Mouse (Mus musculus) limb, embryonic 13.5 days (tissue): ENCODE data around the gene Prkab2. TPM values are rescaled to one million over a fixed set of nuclear protein-coding genes. Genes with fewer than 3 reads are reported as not detected.

Experiments
- ATAC-seq: fragments of 200-750 bp; cut with Nextera tagmentation; 2 replicates; pipeline ENCODE4 v1.8.0; 2017; ENCODE audit warnings: low read depth, moderate number of reproducible peaks, moderate TSS enrichment; ENCODE audit not compliant: low FRiP score
- H3K27ac ChIP-seq: fragments of 300-500 bp; sonication (generic); 2 replicates; pipeline ENCODE4 v1.5.1; 2015; ENCODE audit warnings: inconsistent platforms, mild to moderate bottlenecking, moderate library complexity
- H3K27me3 ChIP-seq: fragments of 300-500 bp; sonication (generic); 2 replicates; pipeline ENCODE4 v1.6.1; 2015; ENCODE audit warnings: mild to moderate bottlenecking, inconsistent platforms
- H3K36me3 ChIP-seq: fragments of 300-500 bp; sonication (generic); 2 replicates; pipeline ENCODE4 v1.6.1; 2015; ENCODE audit warnings: inconsistent platforms, mild to moderate bottlenecking, moderate library complexity
- H3K4me1 ChIP-seq: fragments of 300-500 bp; sonication (generic); 2 replicates; pipeline ENCODE4 v1.6.1; 2015; ENCODE audit warnings: inconsistent platforms
- H3K4me2 ChIP-seq: fragments of 300-500 bp; sonication (generic); replicated peaks from 2 replicates; pipeline ENCODE4 v1.6.1; 2015; ENCODE audit warnings: inconsistent platforms, mild to moderate bottlenecking, moderate library complexity
- H3K4me3 ChIP-seq: fragments of 300-500 bp; sonication (generic); 2 replicates; pipeline ENCODE4 v1.5.1; 2015; ENCODE audit warnings: moderate library complexity, mild to moderate bottlenecking, inconsistent platforms
- H3K9ac ChIP-seq: fragments of 300-500 bp; sonication (generic); 2 replicates; pipeline ENCODE4 v1.6.1; 2015; ENCODE audit warnings: mild to moderate bottlenecking, inconsistent platforms
- H3K9me3 ChIP-seq: fragments of 300-500 bp; sonication (generic); 2 replicates; pipeline ENCODE4 v1.6.1; 2016; ENCODE audit warnings: inconsistent platforms
- WGBS: fragments of 180-500 bp; shearing (Covaris S2); methylation state at CpG from one replicate; pipeline ENCODE4 v1.1.7; 2015; 5-methylcytosine and 5-hydroxymethylcytosine counted together
- polyA plus RNA-seq: library from polyadenylated mRNA; unstranded; fragments of >200 nt; fragmentation: Nextera tagmentation; extraction: Ambion mirVana; gene quantifications from 2 replicates; pipeline ENCODE4 v1.2.1, GENCODE M21; 2015

Prkab2 gene
- 6.8 and 7.8 TPM in 2 replicates for polyA plus RNA-seq

DNA sequence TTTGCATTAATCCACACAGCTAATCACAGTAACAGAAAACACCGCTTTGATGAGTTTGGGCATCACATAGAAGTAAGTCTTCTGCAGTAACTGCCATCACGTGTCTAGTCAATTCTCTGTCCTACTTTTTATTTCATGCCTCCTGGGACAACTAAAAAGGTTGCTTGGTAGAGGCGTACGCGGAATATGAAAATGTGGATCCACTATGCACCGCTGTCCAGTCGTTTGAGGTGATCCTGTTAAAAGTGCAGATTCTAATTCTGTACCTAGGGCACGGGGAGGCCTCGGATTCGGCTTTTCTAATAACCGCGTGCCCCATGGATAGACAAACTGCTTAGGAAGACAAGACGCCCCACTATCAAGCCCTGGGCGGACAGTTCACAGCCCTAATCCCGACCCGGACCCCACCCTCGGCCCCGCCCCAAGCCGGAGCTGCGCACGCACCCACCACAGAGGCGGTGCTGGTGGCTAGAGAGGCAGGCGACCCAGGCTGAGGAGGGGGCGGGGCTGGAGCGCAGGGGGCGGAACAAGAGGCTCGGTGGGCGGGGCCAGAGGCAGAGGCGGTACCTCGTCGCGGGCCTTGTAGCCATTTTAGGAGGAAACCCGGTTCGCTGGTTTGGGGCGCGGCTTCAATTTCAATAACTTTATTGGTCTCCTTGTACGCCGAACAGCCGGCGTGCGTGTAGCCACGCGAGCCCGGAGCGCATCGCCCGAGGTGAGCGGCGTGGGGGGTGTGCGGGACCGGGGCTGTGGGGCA is at the start of gene Prkab2:
Gene Prkab2 (plus strand): TSS at position 539 of the 757 bp plus-strand sequence.
- 1% methylated on average over 50 of the region's 51 CpGs for whole genome bisulfite sequencing
- peak; percentile 95 for ATAC-seq

DNA sequence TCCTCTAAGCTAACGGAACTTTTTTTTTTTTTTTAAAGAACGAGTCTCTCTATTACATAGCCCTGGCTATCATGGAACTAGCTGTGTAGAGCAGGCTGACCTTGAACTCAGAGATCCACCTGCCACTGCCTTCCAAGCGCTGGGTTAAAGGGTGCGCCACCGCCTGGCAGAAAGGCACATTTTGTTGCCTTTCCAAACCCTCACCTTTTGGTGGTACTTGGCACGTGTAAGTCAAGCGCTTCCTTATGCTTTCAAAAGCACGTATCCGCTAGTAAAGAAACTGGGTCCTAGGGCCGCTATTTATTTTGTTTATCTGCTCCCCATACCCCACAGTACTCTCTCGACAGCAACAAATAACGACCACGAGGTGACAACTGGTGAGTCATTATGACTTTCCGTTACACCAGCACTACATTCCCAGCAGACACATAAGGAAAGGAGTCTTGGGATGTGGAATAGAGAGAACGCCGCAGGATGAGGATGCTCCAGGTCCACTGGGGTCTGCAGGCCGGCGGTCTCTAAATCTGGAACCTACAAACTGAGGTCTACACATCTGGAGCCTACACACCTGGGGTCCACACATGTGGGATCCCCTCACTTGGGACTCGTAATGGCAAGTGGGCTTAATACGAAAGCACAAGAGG is 48.7 kb upstream of the Prkab2 start:
- H3K9ac ChIP-seq = peak overlapping the region; percentile 89
- peaks cover 4% of the 10 kb centered on the region for H3K4me1 ChIP-seq
- H3K4me2 ChIP-seq = peak overlapping the region; percentile 87
- H3K9me3 ChIP-seq = no peaks in the 10 kb centered on the region
- 0 out of 2 replicates have a peak, but pooled peaks cover 2% of the 10 kb centered on the region for H3K27me3 ChIP-seq
- ATAC-seq = peak; percentile 60
- H3K36me3 ChIP-seq = no peaks in the 10 kb centered on the region
- H3K27ac ChIP-seq = peak overlapping the region; percentile 88
- 2% methylated on average over 20 of the region's 20 CpGs for WGBS
- H3K4me3 ChIP-seq = peak overlapping the region; percentile 74

More for the DNA sequence above, at the start of gene Prkab2:
- Histone ChIP-seq H3K27ac (no peak within 1 kb of the TSS), H3K9ac (peak within 1 kb of the TSS; percentile 76), H3K9me3 (no peaks in the 10 kb centered on the region), H3K36me3 (peaks cover 6% of the 10 kb centered on the region; the same call in 1 of the 2 replicates), H3K27me3 (no peaks in the 10 kb centered on the region), H3K4me1 (peaks cover 35% of the 10 kb centered on the region), H3K4me2 (peak within 1 kb of the TSS; percentile 84), H3K4me3 (peak within 1 kb of the TSS; percentile 81)

DNA sequence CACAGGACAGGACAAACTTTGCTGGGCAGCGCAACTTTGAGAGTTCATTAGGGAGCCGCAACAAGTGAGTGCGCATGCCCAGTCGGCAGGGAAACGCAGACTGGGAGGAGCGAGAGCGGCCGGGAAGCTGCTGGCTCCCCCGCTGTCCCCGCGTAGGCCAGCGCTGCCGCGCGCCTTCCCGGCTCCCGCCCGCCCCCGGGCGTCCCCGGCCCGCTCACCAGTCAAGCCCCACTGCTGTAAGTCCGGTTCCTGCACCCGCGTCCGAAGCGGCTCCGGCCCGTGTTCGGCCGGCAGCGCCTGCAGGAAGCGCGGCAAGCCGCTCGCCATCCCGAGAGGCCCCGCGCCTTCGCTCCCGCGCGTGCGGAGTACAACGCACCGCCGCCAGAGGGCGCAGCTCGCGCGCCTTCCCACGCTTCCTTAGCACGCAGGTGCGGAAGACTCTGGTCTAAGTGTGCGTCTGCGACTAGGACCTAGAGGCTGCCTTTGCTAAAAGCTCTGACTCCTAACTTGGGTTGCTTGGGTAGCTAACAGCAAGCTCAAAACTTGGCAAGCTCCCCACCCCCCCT is 48.1 kb upstream of the Prkab2 start, which contains the start of gene Chd1l:
Gene Chd1l (minus strand): TSS at position 359 of the 566 bp plus-strand sequence.
- WGBS = 1% methylated on average over 56 of the region's 56 CpGs
- ATAC-seq = peak; percentile 92

GRCm38 (mm10) chr3:97611021-97611420 is 47.0 kb upstream of the Prkab2 start:
- 92% methylated on average over 6 of the region's 6 CpGs for WGBS
- H3K4me3 ChIP-seq = no peak overlapping the region
- H3K27ac ChIP-seq = no peak overlapping the region
- H3K36me3 ChIP-seq = no peaks in the 10 kb centered on the region
- H3K27me3 ChIP-seq = 0 out of 2 replicates have a peak, but pooled peaks cover 2% of the 10 kb centered on the region
- no peaks in the 10 kb centered on the region for H3K9me3 ChIP-seq
- H3K9ac ChIP-seq = no peak overlapping the region
- peaks cover 4% of the 10 kb centered on the region for H3K4me1 ChIP-seq
- no peak for ATAC-seq
- no peak overlapping the region for H3K4me2 ChIP-seq

More for the DNA sequence above, 48.1 kb upstream of the Prkab2 start, which contains the start of gene Chd1l:
- peak within 1 kb of the TSS; percentile 87 for H3K4me2 ChIP-seq
- H3K36me3 ChIP-seq = no peaks in the 10 kb centered on the region
- H3K9me3 ChIP-seq = no peaks in the 10 kb centered on the region
- H3K27ac ChIP-seq = peak within 1 kb of the TSS; percentile 88
- peak within 1 kb of the TSS; percentile 89 for H3K9ac ChIP-seq
- H3K4me3 ChIP-seq = peak within 1 kb of the TSS; percentile 74
- peaks cover 4% of the 10 kb centered on the region for H3K4me1 ChIP-seq
- 0 out of 2 replicates have a peak, but pooled peaks cover 2% of the 10 kb centered on the region for H3K27me3 ChIP-seq

DNA sequence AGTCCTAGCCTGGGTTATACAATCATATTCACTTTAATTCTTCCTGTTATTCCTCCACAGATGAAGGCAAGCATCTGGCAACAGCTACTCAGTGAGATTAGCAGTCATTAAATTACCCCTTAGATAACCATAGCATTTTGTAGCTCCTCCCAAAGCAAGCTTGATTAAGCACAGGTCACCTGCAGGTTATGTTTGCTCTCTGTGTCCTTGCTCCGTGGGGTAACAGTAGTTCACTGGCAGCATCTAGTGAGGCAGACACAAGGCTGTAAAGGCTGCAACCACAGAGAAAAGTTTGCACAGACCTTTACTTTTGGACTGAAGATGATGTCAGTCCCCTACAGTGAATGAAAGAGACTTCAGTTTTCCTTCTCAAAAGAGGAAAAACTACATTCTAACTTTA is 42.8 kb upstream of the Prkab2 start:
- H3K4me1 ChIP-seq = no peaks in the 10 kb centered on the region
- no peak overlapping the region for H3K27ac ChIP-seq
- no peak overlapping the region for H3K9ac ChIP-seq
- 17% methylated on average over 1 of the region's 1 CpGs for WGBS
- no peak overlapping the region for H3K4me2 ChIP-seq
- H3K4me3 ChIP-seq = no peak overlapping the region
- 0 out of 2 replicates have a peak, but pooled peaks cover 2% of the 10 kb centered on the region for H3K27me3 ChIP-seq
- no peak for ATAC-seq
- H3K36me3 ChIP-seq = no peaks in the 10 kb centered on the region
- H3K9me3 ChIP-seq = no peaks in the 10 kb centered on the region

DNA sequence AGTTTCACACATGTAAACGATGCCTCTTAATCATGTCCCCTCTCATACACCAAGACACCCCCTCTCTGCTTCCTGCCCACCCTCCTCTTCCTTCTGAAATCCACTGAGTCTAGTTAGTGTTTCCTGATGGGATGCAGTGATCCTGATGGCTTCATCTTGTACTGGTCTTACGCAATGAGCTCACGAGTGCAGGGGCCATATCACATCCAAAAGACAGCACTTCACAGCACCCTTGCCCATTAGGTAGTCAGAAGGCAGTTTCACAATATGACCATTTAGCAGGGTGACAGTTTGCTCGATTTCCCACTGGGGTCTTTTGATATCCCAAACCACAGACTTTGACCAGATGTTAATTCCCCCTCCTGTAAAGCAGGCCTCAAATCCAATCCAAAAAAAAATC is 42.1 kb upstream of the Prkab2 start:
- WGBS = 87% methylated on average over 4 of the region's 4 CpGs
- H3K9ac ChIP-seq = no peak overlapping the region
- no peak overlapping the region for H3K27ac ChIP-seq
- H3K9me3 ChIP-seq = no peaks in the 10 kb centered on the region
- no peaks in the 10 kb centered on the region for H3K36me3 ChIP-seq
- no peak for ATAC-seq
- no peak overlapping the region for H3K4me2 ChIP-seq
- no peaks in the 10 kb centered on the region for H3K4me1 ChIP-seq
- 0 out of 2 replicates have a peak, but pooled peaks cover 2% of the 10 kb centered on the region for H3K27me3 ChIP-seq
- no peak overlapping the region for H3K4me3 ChIP-seq

- Histone ChIP-seq H3K9ac (no peak overlapping the region), H3K27me3 (0 out of 2 replicates have a peak, but pooled peaks cover 2% of the 10 kb centered on the region), H3K4me2 (no peak overlapping the region), H3K4me3 (no peak overlapping the region), H3K9me3 (no peaks in the 10 kb centered on the region), H3K27ac (no peak overlapping the region), H3K4me1 (no peaks in the 10 kb centered on the region), H3K36me3 (no peaks in the 10 kb centered on the region)
- 96% methylated on average over 18 of the region's 19 CpGs for WGBS
- no peak for ATAC-seq
These were observed 40.7 kb upstream of the Prkab2 start for GRCm38 (mm10) chr3:97617091-97617825.

DNA sequence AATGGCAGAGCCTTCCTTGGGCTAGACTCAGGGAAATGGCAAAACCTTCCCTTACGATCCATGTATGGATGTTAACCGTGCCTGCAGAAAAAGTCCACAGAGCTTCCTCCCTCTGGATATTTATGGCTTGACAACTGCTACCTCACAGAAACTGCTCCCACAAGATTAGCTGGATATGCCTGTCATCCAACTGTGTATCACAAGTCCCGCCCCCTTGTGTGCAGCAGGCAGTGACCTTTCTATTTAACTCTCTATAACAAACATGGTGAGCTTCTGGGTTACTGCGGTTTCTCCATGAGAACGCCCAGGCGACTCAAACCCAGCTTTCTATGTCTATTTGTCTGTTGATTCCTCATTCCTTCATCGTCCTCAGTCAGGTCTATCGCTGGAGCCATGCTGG is 40.1 kb upstream of the Prkab2 start:
- Histone ChIP-seq H3K27me3 (no peaks in the 10 kb centered on the region), H3K4me1 (no peaks in the 10 kb centered on the region), H3K4me2 (no peak overlapping the region), H3K27ac (no peak overlapping the region), H3K9ac (no peak overlapping the region), H3K9me3 (no peaks in the 10 kb centered on the region), H3K4me3 (no peak overlapping the region), H3K36me3 (no peaks in the 10 kb centered on the region)
- ATAC-seq = no peak
- 86% methylated on average over 8 of the region's 8 CpGs for WGBS

- H3K9ac ChIP-seq = no peak overlapping the region
- H3K4me2 ChIP-seq = no peak overlapping the region
- H3K27me3 ChIP-seq = no peaks in the 10 kb centered on the region
- no peak for ATAC-seq
- H3K36me3 ChIP-seq = no peaks in the 10 kb centered on the region
- no peak overlapping the region for H3K27ac ChIP-seq
- no peaks in the 10 kb centered on the region for H3K4me1 ChIP-seq
- H3K9me3 ChIP-seq = no peaks in the 10 kb centered on the region
- H3K4me3 ChIP-seq = no peak overlapping the region
- WGBS = 88% methylated on average over 4 of the region's 4 CpGs
These were observed 37.3 kb upstream of the Prkab2 start for GRCm38 (mm10) chr3:97620657-97621056.

DNA sequence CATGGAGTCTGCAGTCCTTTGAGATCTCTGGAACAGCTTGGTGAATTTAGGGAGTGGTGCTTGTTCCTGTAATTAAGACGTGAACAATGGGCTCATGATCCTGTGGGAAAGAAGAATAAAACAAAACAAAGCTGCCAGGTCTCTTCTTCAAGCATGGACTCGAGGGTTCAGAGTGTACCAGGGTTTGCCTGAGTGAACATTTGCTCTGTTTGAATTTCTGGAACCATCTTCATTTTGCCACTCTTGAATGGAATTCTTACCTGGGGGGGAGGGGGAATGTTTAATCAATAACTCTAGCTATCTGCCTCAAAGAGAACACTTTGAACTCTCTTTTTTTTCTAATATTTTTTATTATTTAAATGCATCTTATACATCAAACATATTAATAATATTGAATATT is 33.4 kb upstream of the Prkab2 start:
- no peaks in the 10 kb centered on the region for H3K27me3 ChIP-seq
- H3K4me2 ChIP-seq = no peak overlapping the region
- peaks cover 7% of the 10 kb centered on the region; the same call in 1 of the 2 replicates for H3K4me1 ChIP-seq
- H3K36me3 ChIP-seq = no peaks in the 10 kb centered on the region
- H3K9me3 ChIP-seq = no peaks in the 10 kb centered on the region
- ATAC-seq = no peak
- no peak overlapping the region for H3K4me3 ChIP-seq
- WGBS = 60% methylated on average over 2 of the region's 2 CpGs
- no peak overlapping the region for H3K9ac ChIP-seq
- no peak overlapping the region for H3K27ac ChIP-seq

DNA sequence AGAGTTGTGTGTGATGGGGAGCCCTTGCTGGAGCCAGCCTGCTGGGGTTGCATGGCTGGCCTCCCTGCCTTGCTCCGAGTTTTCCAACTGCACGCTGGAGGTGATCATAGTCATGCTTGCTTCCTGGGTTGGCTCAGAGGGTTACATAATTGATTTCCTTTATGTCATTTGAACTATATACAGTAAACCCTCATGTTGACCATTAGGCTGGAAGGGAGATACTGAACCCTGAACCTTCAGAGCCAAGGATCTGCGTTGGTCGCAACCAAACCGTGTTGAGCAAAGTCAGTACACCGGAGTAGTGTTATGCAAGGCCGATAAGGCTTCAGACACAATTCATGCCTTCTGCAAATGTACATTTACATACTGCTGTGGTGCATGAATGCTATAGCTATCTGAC is 30.1 kb upstream of the Prkab2 start:
- no peaks in the 10 kb centered on the region for H3K27me3 ChIP-seq
- ATAC-seq = no peak
- WGBS = 72% methylated on average over 7 of the region's 7 CpGs
- peak overlapping the region; percentile 43; the same call in 1 of the 2 replicates for H3K4me3 ChIP-seq
- H3K36me3 ChIP-seq = no peaks in the 10 kb centered on the region
- H3K27ac ChIP-seq = no peak overlapping the region
- H3K4me1 ChIP-seq = peaks cover 7% of the 10 kb centered on the region; the same call in 1 of the 2 replicates
- no peaks in the 10 kb centered on the region for H3K9me3 ChIP-seq
- H3K4me2 ChIP-seq = peak overlapping the region; percentile 65
- H3K9ac ChIP-seq = no peak overlapping the region
